Mouse (Mus musculus) CH12.LX (cell line): Measurements from ENCODE around the gene Tmem176b. TPM values are rescaled to one million over a fixed set of nuclear protein-coding genes. Genes with fewer than 3 reads are reported as not detected.

Experiments used
- DNase-seq: peaks from one replicate; pipeline ENCODE4 v3.0.0-alpha.2; 2013; ENCODE audit errors: extremely low read depth
- H3K27ac ChIP-seq: 2 replicates; pipeline ENCODE4 v1.5.1; 2012; ENCODE audit warnings: low read depth, mild to moderate bottlenecking, control low read depth, moderate library complexity; ENCODE audit not compliant: insufficient read depth
- H3K27me3 ChIP-seq: replicated peaks from 2 replicates; pipeline ENCODE3; 2012; ENCODE audit warnings: inconsistent platforms
- H3K36me3 ChIP-seq, 2 experiments: replicated peaks in 1 of 2; 2 replicates each; pipeline versions ENCODE3 to v1.6.1; 2012; ENCODE audit warnings: inconsistent platforms in 1 of 2, low read length in 1 of 2, mild to moderate bottlenecking in 1 of 2, mixed read lengths in 1 of 2, moderate library complexity in 1 of 2; ENCODE audit not compliant: control insufficient read depth in 1 of 2, insufficient read depth in 1 of 2
- H3K4me1 ChIP-seq, 2 experiments: 2 replicates each; pipeline ENCODE4 v1.6.1; 2012; ENCODE audit warnings: inconsistent platforms in 1 of 2, moderate library complexity in 1 of 2; ENCODE audit not compliant: insufficient read depth in 2 of 2, control insufficient read depth in 1 of 2
- H3K4me2 ChIP-seq: 2 replicates; pipeline ENCODE4 v1.6.1; 2012; ENCODE audit warnings: low read depth, mild to moderate bottlenecking, control low read depth; ENCODE audit not compliant: poor library complexity, insufficient read depth, severe bottlenecking
- H3K4me3 ChIP-seq, 3 experiments: fragments of 150-350 bp in 1 of 3; sonication (generic) in 1 of 3; replicated peaks in 1 of 3; 2 replicates each; pipeline versions ENCODE3 to v1.5.1; 2011 to 2012; ENCODE audit warnings: low read depth in 2 of 3, low read length in 2 of 3, mild to moderate bottlenecking in 2 of 3, moderate library complexity in 2 of 3, control low read depth in 1 of 3, improper control_type of control experiment in 1 of 3, inconsistent platforms in 1 of 3, mixed read lengths in 1 of 3; ENCODE audit not compliant: poor library complexity in 1 of 3
- H3K79me2 ChIP-seq: replicated peaks from 2 replicates; pipeline ENCODE4 v1.6.1; 2012; ENCODE audit warnings: mild to moderate bottlenecking, moderate library complexity; ENCODE audit not compliant: control insufficient read depth, poor library complexity, insufficient read depth, severe bottlenecking; ENCODE audit errors: extremely low read depth
- H3K9ac ChIP-seq: 2 replicates; pipeline ENCODE4 v1.6.1; 2012; ENCODE audit warnings: low read depth, mild to moderate bottlenecking, control low read depth, moderate library complexity; ENCODE audit not compliant: insufficient read depth
- H3K9me3 ChIP-seq: replicated peaks from 2 replicates; pipeline ENCODE3; 2012; ENCODE audit warnings: low read length, inconsistent platforms, mixed read lengths
- BHLHE40 ChIP-seq: IDR thresholded peaks from 2 replicates; pipeline ENCODE4 v1.6.1; 2011; ENCODE audit warnings: mild to moderate bottlenecking, low read depth, low read length, improper control_type of control experiment
- CHD2 ChIP-seq: IDR thresholded peaks from 2 replicates; pipeline ENCODE4 v1.6.1; 2011; ENCODE audit warnings: low read length, improper control_type of control experiment
- E2F4 ChIP-seq: IDR thresholded peaks from 2 replicates; pipeline ENCODE4 v1.6.1; 2011; ENCODE audit warnings: low read depth, low read length, improper control_type of control experiment; ENCODE audit not compliant: insufficient replicate concordance
- ELF1 ChIP-seq: IDR thresholded peaks from 2 replicates; pipeline ENCODE4 v1.6.1; 2014; ENCODE audit warnings: low read depth, mild to moderate bottlenecking, inconsistent platforms, low read length, improper control_type of control experiment
- EP300 ChIP-seq: IDR thresholded peaks from 2 replicates; pipeline ENCODE4 v1.6.1; 2011; ENCODE audit warnings: low read length, improper control_type of control experiment
- ETS1 ChIP-seq: conservative IDR thresholded peaks from 2 replicates; pipeline ENCODE4 v1.6.1; 2012; ENCODE audit warnings: low read depth, mild to moderate bottlenecking, inconsistent platforms, low read length, improper control_type of control experiment, moderate library complexity
- HCFC1 ChIP-seq: IDR thresholded peaks from 2 replicates; pipeline ENCODE4 v1.6.1; 2012; ENCODE audit warnings: low read depth, mild to moderate bottlenecking, inconsistent platforms, low read length, improper control_type of control experiment
- IRF4 ChIP-seq: IDR thresholded peaks from 2 replicates; pipeline ENCODE4 v1.6.1; 2014; ENCODE audit warnings: low read depth, mild to moderate bottlenecking, inconsistent platforms, low read length, improper control_type of control experiment
- MAFK ChIP-seq: IDR thresholded peaks from 2 replicates; pipeline ENCODE4 v1.6.1; 2011; ENCODE audit warnings: low read length, improper control_type of control experiment; ENCODE audit not compliant: insufficient replicate concordance
- MAZ ChIP-seq: IDR thresholded peaks from 2 replicates; pipeline ENCODE4 v1.6.1; 2012; ENCODE audit warnings: low read depth, mild to moderate bottlenecking, inconsistent platforms, low read length, improper control_type of control experiment, moderate library complexity
- NELFE ChIP-seq: IDR thresholded peaks from 2 replicates; pipeline ENCODE4 v1.6.1; 2011; ENCODE audit warnings: low read depth, low read length, improper control_type of control experiment
- NRF1 ChIP-seq: IDR thresholded peaks from 2 replicates; pipeline ENCODE4 v1.6.1; 2014; ENCODE audit warnings: low read depth, mild to moderate bottlenecking, inconsistent platforms, low read length, improper control_type of control experiment, moderate library complexity
- POLR2AphosphoS2 ChIP-seq: IDR thresholded peaks from 2 replicates; pipeline ENCODE4 v1.6.1; 2011; ENCODE audit warnings: low read depth, low read length, improper control_type of control experiment
- RCOR1 ChIP-seq: conservative IDR thresholded peaks from 2 replicates; pipeline ENCODE4 v1.6.1; 2012; ENCODE audit warnings: low read depth, mild to moderate bottlenecking, inconsistent platforms, low read length, improper control_type of control experiment
- TCF12 ChIP-seq: IDR thresholded peaks from 2 replicates; pipeline ENCODE4 v1.6.1; 2014; ENCODE audit warnings: low read depth, mild to moderate bottlenecking, inconsistent platforms, low read length, improper control_type of control experiment
- UBTF ChIP-seq: IDR thresholded peaks from 2 replicates; pipeline ENCODE4 v1.6.1; 2012; ENCODE audit warnings: low read depth, mild to moderate bottlenecking, inconsistent platforms, low read length, improper control_type of control experiment, moderate library complexity
- ZMIZ1 ChIP-seq: IDR thresholded peaks from 2 replicates; pipeline ENCODE4 v1.6.1; 2012; ENCODE audit warnings: low read depth, mild to moderate bottlenecking, inconsistent platforms, low read length, improper control_type of control experiment
- dilution Hi-C: fragments of 300-500 bp; cut with MboI; formaldehyde crosslinking; loops from 2 replicates; pipeline ENCODE4 v1.14.3; 2020; ENCODE audit warnings: low sequenced_read_pairs; ENCODE audit not compliant: extremely low pct_unique_long_range_greater_than_20kb, extremely low pct_ligation_motif_present
- in situ Hi-C: fragments of 300-500 bp; cut with MboI; formaldehyde crosslinking; loops from 3 replicates; pipeline ENCODE4 v1.14.3; 2019; ENCODE audit warnings: low sequenced_read_pairs, low pct_ligation_motif_present, low pct_unique_long_range_greater_than_20kb, mixed read lengths
- polyA plus RNA-seq: library from polyadenylated mRNA; unstranded; fragments of >175 nt; gene quantifications from 2 replicates; pipeline ENCODE4 v1.2.1, GENCODE M21; 2012; ENCODE audit warnings: low read depth; ENCODE audit not compliant: insufficient read length
- total RNA-seq, 2 experiments: library from RNA; depleted of rRNA; stranded (reverse); fragments of 300-350 nt in 1 of 2; fragments of >200 nt in 1 of 2; gene quantifications; 2 replicates each; pipeline ENCODE4 v1.2.3; 2012 to 2014

Gene Tmem176b
- total and polyA plus RNA-seq, 3 experiments = 43.3 to 162 (median 89.8) TPM

GRCm38 (mm10) chr6:48832426-48832825 lies 8.9 kb downstream of the Tmem176b start:
- Histone ChIP-seq H3K9ac (no peak overlapping the region), H3K4me2 (no peak overlapping the region), H3K79me2 (no peaks in the 10 kb centered on the region), H3K4me3 (no peak overlapping the region), H3K27ac (no peak overlapping the region), H3K9me3 (no peaks in the 10 kb centered on the region), H3K27me3 (no peaks in the 10 kb centered on the region), H3K36me3 (peaks cover 3 to 51% of the 10 kb centered on the region in 2 experiments), H3K4me1 (peaks cover 16 to 87% of the 10 kb centered on the region in 2 experiments)
- peak; percentile 73 for TF ChIP-seq EP300
- TF ChIP-seq MAFK = peak; percentile 52; the same call in 1 of the 2 replicates
- peak; percentile 38; the same call in 1 of the 2 replicates for TF ChIP-seq IRF4
- no peak for TF ChIP-seq ELF1
- TF ChIP-seq TCF12 = no peak
- dilution Hi-C loops (no loop called here), in situ Hi-C loops (no loop called here)
- no peak for DNase-seq

DNA sequence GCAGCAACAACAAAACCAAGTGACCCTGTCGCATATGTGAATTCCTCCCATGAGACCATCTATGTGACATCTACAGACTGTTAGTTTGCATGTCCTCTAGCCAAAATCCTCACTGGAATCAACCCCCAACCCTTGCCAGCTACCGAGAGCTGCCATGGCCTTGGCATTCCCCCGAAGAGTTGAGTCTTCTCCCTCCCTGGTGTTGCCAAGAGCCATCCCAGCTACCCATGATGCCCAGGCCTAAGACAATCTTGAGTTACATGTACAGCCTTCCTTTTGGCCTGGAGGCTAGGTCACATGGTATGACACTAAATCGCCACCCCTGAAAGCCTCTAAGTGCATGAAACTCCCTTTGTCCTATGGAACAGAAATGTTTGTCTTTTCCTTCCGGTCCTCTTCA lies 10.2 kb downstream of the Tmem176b start:
- no peaks in the 10 kb centered on the region for H3K27me3 ChIP-seq
- H3K9me3 ChIP-seq = no peaks in the 10 kb centered on the region
- H3K4me3 ChIP-seq = no peak overlapping the region
- H3K79me2 ChIP-seq = no peaks in the 10 kb centered on the region
- DNase-seq = no peak
- peaks cover 3 to 38% of the 10 kb centered on the region in 2 experiments for H3K36me3 ChIP-seq
- H3K4me2 ChIP-seq = no peak overlapping the region
- no peak overlapping the region for H3K9ac ChIP-seq
- in situ Hi-C loops = no loop called here
- H3K4me1 ChIP-seq = peaks cover 16 to 74% of the 10 kb centered on the region in 2 experiments
- dilution Hi-C loops = no loop called here
- no peak overlapping the region for H3K27ac ChIP-seq
- no peak for TF ChIP-seq IRF4
- no peak for TF ChIP-seq E2F4
- no peak for TF ChIP-seq UBTF
- TF ChIP-seq ETS1 = no peak
- no peak for TF ChIP-seq TCF12
- no peak for TF ChIP-seq ZMIZ1
- TF ChIP-seq MAFK = no peak
- TF ChIP-seq POLR2AphosphoS2 = no peak
- TF ChIP-seq HCFC1 = no peak
- TF ChIP-seq ELF1 = no peak
- no peak for TF ChIP-seq RCOR1
- no peak for TF ChIP-seq CHD2
- TF ChIP-seq NELFE = no peak
- TF ChIP-seq MAZ = no peak
- TF ChIP-seq NRF1 = no peak
- TF ChIP-seq BHLHE40 = no peak
